Mouse (Mus musculus) E14TG2a.4 (cell line): ENCODE data around the gene Kcnk6.

Source experiments
- CTCF ChIP-seq: conservative IDR thresholded peaks from 2 replicates; pipeline ENCODE4 v1.5.1; 2014; ENCODE audit warnings: low read length
- POU5F1 ChIP-seq: IDR thresholded peaks from 2 replicates; pipeline ENCODE4 v1.6.1; 2014; ENCODE audit warnings: low read length, borderline replicate concordance

- no peak for TF ChIP-seq CTCF
- TF ChIP-seq POU5F1: no peak
These were observed 29.7 kb downstream of the Kcnk6 start for GRCm38 (mm10) chr7:29202577-29202976.
